Mouse (Mus musculus): ENCODE results near the gene Prodh2.

DNA sequence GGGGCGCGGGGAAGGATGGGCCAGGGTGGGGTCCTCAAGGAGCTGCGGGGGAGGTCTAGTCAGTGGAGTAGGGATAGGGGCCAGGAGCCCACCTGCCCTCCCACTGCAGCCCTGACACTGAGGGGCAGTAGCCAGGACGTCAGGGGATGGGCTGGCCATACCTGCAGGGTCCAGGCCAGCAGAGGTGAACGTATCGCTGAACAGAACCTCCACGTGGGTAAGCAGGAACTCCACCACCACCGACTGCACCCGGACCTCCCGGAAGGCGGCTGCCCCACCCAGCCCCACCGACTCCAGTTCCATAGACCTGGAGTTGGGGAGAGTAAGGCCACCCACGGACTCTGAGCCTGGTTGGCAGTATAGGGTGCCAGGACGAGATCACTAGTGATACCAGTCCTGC lies 33.6 kb downstream of the Prodh2 start:
- TF ChIP-seq CTCF (IDR thresholded peaks at IDR 0.05; ENCODE audit: low read depth, low read length) = no peak
- TF ChIP-seq POLR2A (IDR thresholded peaks at IDR 0.05; ENCODE audit: insufficient read depth, low read length) = no peak

Data from ES-Bruce4 (cell line).